Mouse (Mus musculus) left cerebral cortex, adult 18-20 months (tissue): Measurements from ENCODE around the gene Plekhg3. TPM values are rescaled to one million over a fixed set of nuclear protein-coding genes. Genes with fewer than 3 reads are reported as not detected.

Experiments
- DNase-seq, 2 experiments: peaks; one replicate each; pipeline ENCODE4 v3.0.0; 2021 to 2022; ENCODE audit warnings: low spot score in 2 of 2, mixed read lengths in 1 of 2
- total RNA-seq, 2 experiments: library from RNA; stranded (reverse); gene quantifications; 2 replicates each; pipeline ENCODE4 v1.2.3; 2021

The Plekhg3 gene
- total RNA-seq, 2 experiments from 2014 or later: 12.6 to 14.5 TPM

- DNase-seq: no peak
These were observed 17.4 kb downstream of the Plekhg3 start for GRCm38 (mm10) chr12:76548082-76548423.

GRCm38 (mm10) chr12:76549203-76549602 is 18.5 kb downstream of the Plekhg3 start:
- no peak for DNase-seq

- no peak for DNase-seq
These were observed 21.6 kb downstream of the Plekhg3 start for GRCm38 (mm10) chr12:76552321-76552720.

GRCm38 (mm10) chr12:76552958-76553357 is 22.3 kb downstream of the Plekhg3 start:
- DNase-seq: no peak

- no peak for DNase-seq
These were observed 23.2 kb downstream of the Plekhg3 start for GRCm38 (mm10) chr12:76553917-76554316.

GRCm38 (mm10) chr12:76554392-76554791 is 23.7 kb downstream of the Plekhg3 start:
- DNase-seq: no peak

GRCm38 (mm10) chr12:76554871-76555386 is 24.2 kb downstream of the Plekhg3 start:
- no peak for DNase-seq

- DNase-seq: no peak
These were observed 25.5 kb downstream of the Plekhg3 start for GRCm38 (mm10) chr12:76556187-76556586.

GRCm38 (mm10) chr12:76556745-76557389 is 26.2 kb downstream of the Plekhg3 start:
- no peak for DNase-seq

GRCm38 (mm10) chr12:76558206-76558605 is 27.5 kb downstream of the Plekhg3 start:
- no peak for DNase-seq

GRCm38 (mm10) chr12:76562196-76562595 is 31.5 kb downstream of the Plekhg3 start:
- no peak for DNase-seq

- no peak for DNase-seq
These were observed 35.6 kb downstream of the Plekhg3 start for GRCm38 (mm10) chr12:76566284-76566683.

GRCm38 (mm10) chr12:76570221-76570940 is 39.7 kb downstream of the Plekhg3 start:
- DNase-seq: no peak

- no peak for DNase-seq
These were observed 40.6 kb downstream of the Plekhg3 start for GRCm38 (mm10) chr12:76571266-76571665.

GRCm38 (mm10) chr12:76572261-76573251 is 41.9 kb downstream of the Plekhg3 start:
- no peak for DNase-seq

- no peak for DNase-seq
These were observed 42.7 kb downstream of the Plekhg3 start for GRCm38 (mm10) chr12:76573381-76573780.

- no peak for DNase-seq
These were observed 44.1 kb downstream of the Plekhg3 start for GRCm38 (mm10) chr12:76574815-76575214.

- DNase-seq: no peak
These were observed 45.4 kb downstream of the Plekhg3 start for GRCm38 (mm10) chr12:76576061-76576460.

GRCm38 (mm10) chr12:76576806-76577205 is 46.1 kb downstream of the Plekhg3 start:
- DNase-seq: no peak

GRCm38 (mm10) chr12:76577858-76578257 is 47.2 kb downstream of the Plekhg3 start:
- DNase-seq: no peak

GRCm38 (mm10) chr12:76578465-76578864 is 47.8 kb downstream of the Plekhg3 start:
- no peak for DNase-seq
